Mouse (Mus musculus) liver, adult 2 months (tissue): Measurements from ENCODE around the gene Acsf2. TPM values are rescaled to one million over a fixed set of nuclear protein-coding genes. Genes with fewer than 3 reads are reported as not detected.

Source experiments
- DNase-seq: peaks from one replicate; pipeline ENCODE4 v3.0.0-alpha.2; 2011; ENCODE audit warnings: low read depth, low spot score; ENCODE audit errors: extremely low read depth
- H3K27ac ChIP-seq: fragments of 200-500 bp; replicated peaks from 2 replicates; pipeline ENCODE4 v1.5.1; 2012; ENCODE audit warnings: low read depth, mild to moderate bottlenecking, control low read depth, inconsistent platforms, low read length; ENCODE audit not compliant: insufficient read depth
- H3K27me3 ChIP-seq: fragments of 200-500 bp; 2 replicates; pipeline ENCODE4 v1.6.1; 2012; ENCODE audit warnings: mild to moderate bottlenecking, moderate library complexity, low read length, inconsistent platforms; ENCODE audit not compliant: control insufficient read depth, insufficient read depth
- H3K36me3 ChIP-seq: fragments of 200-500 bp; 2 replicates; pipeline ENCODE4 v1.6.1; 2012; ENCODE audit warnings: low read length, inconsistent platforms; ENCODE audit not compliant: control insufficient read depth, insufficient read depth
- H3K4me1 ChIP-seq: fragments of 200-500 bp; 2 replicates; pipeline ENCODE4 v1.6.1; 2011; ENCODE audit warnings: low read length; ENCODE audit not compliant: control insufficient read depth, insufficient read depth
- H3K4me3 ChIP-seq: fragments of 200-500 bp; 2 replicates; pipeline ENCODE4 v1.5.1; 2011; ENCODE audit warnings: low read depth, mild to moderate bottlenecking, control low read depth, low read length, moderate library complexity; ENCODE audit not compliant: insufficient read depth
- H3K79me2 ChIP-seq: fragments of 200-500 bp; 2 replicates; pipeline ENCODE4 v1.6.1; 2012; ENCODE audit warnings: inconsistent platforms, mild to moderate bottlenecking, low read length, moderate library complexity; ENCODE audit not compliant: control insufficient read depth, insufficient read depth
- H3K9ac ChIP-seq: fragments of 200-500 bp; 2 replicates; pipeline ENCODE4 v1.6.1; 2012; ENCODE audit warnings: low read depth, mild to moderate bottlenecking, control low read depth, inconsistent platforms, low read length
- CTCF ChIP-seq: fragments of 200-500 bp; IDR thresholded peaks from 2 replicates; pipeline ENCODE4 v1.5.1; 2011; ENCODE audit warnings: low read depth, low read length, control low read depth
- POLR2A ChIP-seq: fragments of 200-500 bp; IDR thresholded peaks from 2 replicates; pipeline ENCODE4 v1.6.1; 2011; ENCODE audit warnings: low read length, control low read depth; ENCODE audit not compliant: insufficient read depth; ENCODE audit errors: extremely low read depth
- WGBS: fragments of 180-500 bp; shearing (Covaris S2); methylation state at CpG from one replicate; pipeline ENCODE4 v1.1.7; 2018; 5-methylcytosine and 5-hydroxymethylcytosine counted together
- polyA plus RNA-seq: library from polyadenylated mRNA; depleted of rRNA; stranded (reverse); fragments of >200 nt; gene quantifications from 2 replicates; pipeline ENCODE4 v1.2.3, GENCODE M21; 2012
- total RNA-seq: library from RNA; depleted of rRNA; stranded (reverse); fragments of >200 nt; gene quantifications from 2 replicates; pipeline ENCODE4 v1.2.3, GENCODE M21; 2014

Gene Acsf2
- total and polyA plus RNA-seq, 2 experiments = 42.4 to 97.8 TPM

DNA sequence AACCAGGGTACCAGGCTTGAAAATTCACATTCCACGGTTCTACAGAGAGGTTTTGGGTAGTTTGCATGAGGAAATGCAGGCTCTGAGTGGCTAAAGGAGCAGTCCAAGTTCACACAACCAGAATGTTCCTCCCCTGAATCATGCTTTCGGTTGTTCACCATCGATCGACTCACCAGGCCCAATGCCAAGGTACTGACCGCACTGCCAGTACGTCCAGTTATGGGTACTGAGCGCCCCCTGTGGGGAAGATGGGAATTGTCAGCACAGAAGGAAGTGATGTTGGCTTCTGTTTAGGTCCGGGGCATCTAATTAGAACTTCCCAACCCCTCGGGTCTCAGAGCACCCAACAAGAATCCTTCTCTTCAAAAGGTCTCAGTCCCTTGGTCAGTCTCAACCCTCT is 57.7 kb downstream of the Acsf2 start:
- TF ChIP-seq POLR2A (no peak), CTCF (peak; percentile 93)
- H3K36me3 ChIP-seq = no peaks in the 10 kb centered on the region
- H3K27me3 ChIP-seq = no peaks in the 10 kb centered on the region
- peaks cover 2% of the 10 kb centered on the region; the same call in 1 of the 2 replicates for H3K4me1 ChIP-seq
- H3K79me2 ChIP-seq = no peaks in the 10 kb centered on the region
- H3K9ac ChIP-seq = no peak overlapping the region
- H3K27ac ChIP-seq = peak overlapping the region; percentile 42; the same call in 1 of the 2 replicates
- H3K4me3 ChIP-seq = no peak overlapping the region
- 7% methylated on average over 9 of the region's 9 CpGs for WGBS
- peak; percentile 92 for DNase-seq

GRCm38 (mm10) chr11:94543344-94543743 is 58.3 kb downstream of the Acsf2 start:
- no peaks in the 10 kb centered on the region for H3K36me3 ChIP-seq
- WGBS = 88% methylated on average over 12 of the region's 12 CpGs
- H3K27me3 ChIP-seq = no peaks in the 10 kb centered on the region
- no peak overlapping the region for H3K4me3 ChIP-seq
- no peaks in the 10 kb centered on the region for H3K4me1 ChIP-seq
- TF ChIP-seq POLR2A (no peak), CTCF (no peak)
- H3K27ac ChIP-seq = no peak overlapping the region
- no peaks in the 10 kb centered on the region for H3K79me2 ChIP-seq
- no peak overlapping the region for H3K9ac ChIP-seq
- no peak for DNase-seq

DNA sequence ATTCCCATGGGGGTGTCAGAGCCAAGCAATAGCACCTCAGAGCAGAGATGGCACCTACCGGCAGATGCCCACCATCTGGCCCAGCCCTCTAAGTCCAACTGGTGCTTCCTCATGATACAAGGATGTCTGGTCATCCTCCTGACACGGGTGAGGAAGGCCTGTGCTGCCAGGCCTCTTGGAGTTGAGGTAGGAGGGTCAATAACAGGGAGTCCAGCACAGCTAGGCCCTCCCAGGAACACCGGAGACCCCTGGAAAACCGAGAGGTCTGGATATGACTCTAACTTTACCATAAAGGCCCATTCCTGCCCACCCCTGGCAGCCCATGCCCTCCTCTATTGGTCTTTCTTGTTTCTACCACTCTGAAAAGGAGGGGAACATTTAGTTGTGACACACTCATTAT is 59.3 kb downstream of the Acsf2 start:
- Histone ChIP-seq H3K27me3 (no peaks in the 10 kb centered on the region), H3K4me1 (no peaks in the 10 kb centered on the region), H3K27ac (no peak overlapping the region), H3K4me3 (no peak overlapping the region), H3K79me2 (no peaks in the 10 kb centered on the region), H3K36me3 (0 out of 2 replicates have a peak, but pooled peaks cover 2% of the 10 kb centered on the region), H3K9ac (no peak overlapping the region)
- TF ChIP-seq POLR2A (no peak), CTCF (no peak)
- DNase-seq = no peak
- 93% methylated on average over 4 of the region's 4 CpGs for WGBS

GRCm38 (mm10) chr11:94539761-94540160 is 61.9 kb downstream of the Acsf2 start:
- 89% methylated on average over 7 of the region's 7 CpGs for WGBS
- no peaks in the 10 kb centered on the region for H3K4me1 ChIP-seq
- DNase-seq = no peak
- TF ChIP-seq CTCF (no peak), POLR2A (no peak)
- no peak overlapping the region for H3K27ac ChIP-seq
- no peak overlapping the region for H3K9ac ChIP-seq
- H3K79me2 ChIP-seq = no peaks in the 10 kb centered on the region
- no peak overlapping the region for H3K4me3 ChIP-seq
- H3K27me3 ChIP-seq = no peaks in the 10 kb centered on the region
- H3K36me3 ChIP-seq = 0 out of 2 replicates have a peak, but pooled peaks cover 2% of the 10 kb centered on the region

- no peaks in the 10 kb centered on the region for H3K27me3 ChIP-seq
- 88% methylated on average over 8 of the region's 8 CpGs for WGBS
- H3K4me1 ChIP-seq = no peaks in the 10 kb centered on the region
- no peak overlapping the region for H3K9ac ChIP-seq
- H3K4me3 ChIP-seq = no peak overlapping the region
- no peak for DNase-seq
- no peaks in the 10 kb centered on the region for H3K79me2 ChIP-seq
- H3K27ac ChIP-seq = no peak overlapping the region
- TF ChIP-seq CTCF (no peak), POLR2A (no peak)
- 0 out of 2 replicates have a peak, but pooled peaks cover 2% of the 10 kb centered on the region for H3K36me3 ChIP-seq
Measured at GRCm38 (mm10) chr11:94538733-94539292, 62.9 kb downstream of the Acsf2 start.

GRCm38 (mm10) chr11:94533171-94533570 is 68.5 kb downstream of the Acsf2 start:
- H3K79me2 ChIP-seq = no peaks in the 10 kb centered on the region
- H3K4me1 ChIP-seq = peaks cover 2% of the 10 kb centered on the region; the same call in 1 of the 2 replicates
- H3K36me3 ChIP-seq = 0 out of 2 replicates have a peak, but pooled peaks cover 2% of the 10 kb centered on the region
- no peaks in the 10 kb centered on the region for H3K27me3 ChIP-seq
- H3K27ac ChIP-seq = no peak overlapping the region
- DNase-seq = no peak
- TF ChIP-seq CTCF (no peak), POLR2A (no peak)
- no peak overlapping the region for H3K9ac ChIP-seq
- WGBS = 90% methylated on average over 8 of the region's 8 CpGs
- no peak overlapping the region for H3K4me3 ChIP-seq
